Mouse (Mus musculus) heart, postnatal 10 days (tissue): ENCODE measurements around the gene Cecr2. TPM values are rescaled to one million over a fixed set of nuclear protein-coding genes. Genes with fewer than 3 reads are reported as not detected.

Experiments used
- DNase-seq, 2 experiments: peaks; one replicate each; pipeline ENCODE4 v3.0.0; 2021
- intact Hi-C: fragments of 180-260 bp; cut with DNase I; formaldehyde crosslinking; loops from one replicate; pipeline ENCODE4 v1.15.1; 2025
- total RNA-seq, 2 experiments: library from RNA; stranded (reverse); gene quantifications; 2 replicates each; pipeline ENCODE4 v1.2.3; 2021

Cecr2 gene
- total RNA-seq, 2 experiments from 2014 or later: 10.1 to 18.8 TPM

- intact Hi-C loops: no loop called here
- DNase-seq: no peak
These were observed 80.2 kb downstream of the Cecr2 start for GRCm38 (mm10) chr6:120746416-120746815.

GRCm38 (mm10) chr6:120761151-120761550 lies 95.0 kb downstream of the Cecr2 start:
- intact Hi-C loops: no loop called here
- no peak for DNase-seq

GRCm38 (mm10) chr6:120769972-120770371 lies 103.8 kb downstream of the Cecr2 start:
- intact Hi-C loops: no loop called here
- no peak for DNase-seq

- DNase-seq: no peak
- intact Hi-C loops: no loop called here
These were observed 105.2 kb downstream of the Cecr2 start for GRCm38 (mm10) chr6:120771366-120771765.

- no peak for DNase-seq
These were observed 105.9 kb downstream of the Cecr2 start for GRCm38 (mm10) chr6:120772025-120772424.

GRCm38 (mm10) chr6:120773149-120773628 lies 107.0 kb downstream of the Cecr2 start, which contains the start of gene Slc25a18:
TSS of gene Slc25a18 (plus strand) at chr6:120773578.
- intact Hi-C loops: no loop called here

More at GRCm38 (mm10) chr6:120772025-120772424, 105.9 kb downstream of the Cecr2 start:
- intact Hi-C loops: no loop called here

GRCm38 (mm10) chr6:120773763-120774162 lies 107.6 kb downstream of the Cecr2 start:
- intact Hi-C loops: no loop called here
- DNase-seq: no peak

More at GRCm38 (mm10) chr6:120773149-120773628, 107.0 kb downstream of the Cecr2 start, which contains the start of gene Slc25a18:
- no peak for DNase-seq

GRCm38 (mm10) chr6:120776286-120776685 lies 110.1 kb downstream of the Cecr2 start:
- DNase-seq: no peak
- intact Hi-C loops: no loop called here

GRCm38 (mm10) chr6:120777533-120777932 lies 111.4 kb downstream of the Cecr2 start:
- DNase-seq: no peak
- intact Hi-C loops: no loop called here

GRCm38 (mm10) chr6:120778226-120778625 lies 112.1 kb downstream of the Cecr2 start:
- no peak for DNase-seq
- intact Hi-C loops: no loop called here

- intact Hi-C loops: no loop called here
These were observed 116.8 kb downstream of the Cecr2 start for GRCm38 (mm10) chr6:120782948-120783347.

GRCm38 (mm10) chr6:120784351-120784750 lies 118.2 kb downstream of the Cecr2 start:
- intact Hi-C loops: no loop called here
- DNase-seq: no peak

More at GRCm38 (mm10) chr6:120782948-120783347, 116.8 kb downstream of the Cecr2 start:
- DNase-seq: no peak

GRCm38 (mm10) chr6:120788068-120788607 lies 122.0 kb downstream of the Cecr2 start:
- intact Hi-C loops: no loop called here
- no peak for DNase-seq

GRCm38 (mm10) chr6:120788904-120789303 lies 122.7 kb downstream of the Cecr2 start:
- DNase-seq: no peak
- intact Hi-C loops: no loop called here

- intact Hi-C loops: no loop called here
- no peak for DNase-seq
These were observed 124.0 kb downstream of the Cecr2 start for GRCm38 (mm10) chr6:120790153-120790552.

- intact Hi-C loops: no loop called here
These were observed 124.5 kb downstream of the Cecr2 start for GRCm38 (mm10) chr6:120790717-120791116.

GRCm38 (mm10) chr6:120792947-120793346 lies 126.8 kb downstream of the Cecr2 start:
- no peak for DNase-seq
- intact Hi-C loops: no loop called here

More at GRCm38 (mm10) chr6:120790717-120791116, 124.5 kb downstream of the Cecr2 start:
- no peak for DNase-seq

GRCm38 (mm10) chr6:120795422-120796086 lies 129.4 kb downstream of the Cecr2 start:
- intact Hi-C loops: no loop called here
- DNase-seq: no peak

GRCm38 (mm10) chr6:120796111-120796510 lies 129.9 kb downstream of the Cecr2 start:
- no peak for DNase-seq
- intact Hi-C loops: no loop called here

- intact Hi-C loops: no loop called here
These were observed 131.8 kb downstream of the Cecr2 start for GRCm38 (mm10) chr6:120798019-120798418.

GRCm38 (mm10) chr6:120798905-120799304 lies 132.7 kb downstream of the Cecr2 start:
- intact Hi-C loops: no loop called here
- DNase-seq: no peak

More at GRCm38 (mm10) chr6:120798019-120798418, 131.8 kb downstream of the Cecr2 start:
- no peak for DNase-seq

GRCm38 (mm10) chr6:120799581-120800041 lies 133.4 kb downstream of the Cecr2 start:
- intact Hi-C loops: no loop called here
- DNase-seq: no peak
